Mouse (Mus musculus): ENCODE results near the gene Pex6.

The Pex6 gene

DNA sequence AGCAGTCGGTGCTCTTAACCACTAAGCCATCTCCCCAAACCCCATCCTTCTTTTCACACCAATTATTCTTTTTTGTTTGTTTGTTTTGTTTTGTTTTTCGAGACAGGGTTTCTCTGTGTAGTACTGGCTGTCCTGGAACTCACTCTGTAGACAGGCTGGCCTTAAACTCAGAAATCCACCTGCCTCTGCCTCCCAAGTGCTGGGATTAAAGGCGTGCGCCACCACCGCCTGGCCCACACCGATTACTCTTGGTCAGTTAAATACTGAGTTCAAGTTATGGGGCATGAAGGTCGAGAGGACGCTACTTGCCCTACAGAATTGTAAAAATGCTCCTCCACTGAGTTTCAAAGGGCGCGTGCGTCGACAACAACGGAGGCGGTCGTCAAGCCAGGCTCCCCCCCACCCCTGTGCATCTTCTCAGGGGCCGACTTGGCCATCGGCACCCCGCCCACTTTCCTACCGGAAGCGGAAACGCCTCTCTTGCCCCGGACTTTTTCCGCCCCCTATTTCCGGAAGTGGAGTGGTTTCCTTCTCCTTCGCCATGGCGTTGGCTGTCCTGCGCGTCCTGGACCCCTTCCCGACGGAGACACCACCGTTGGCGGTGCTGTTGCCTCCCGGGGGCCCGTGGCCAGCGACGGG, at the start of gene Pex6:
Gene Pex6 (plus strand): TSS at position 505 of the 639 bp plus-strand sequence.
- DNase-seq = peak; percentile 97

DNA sequence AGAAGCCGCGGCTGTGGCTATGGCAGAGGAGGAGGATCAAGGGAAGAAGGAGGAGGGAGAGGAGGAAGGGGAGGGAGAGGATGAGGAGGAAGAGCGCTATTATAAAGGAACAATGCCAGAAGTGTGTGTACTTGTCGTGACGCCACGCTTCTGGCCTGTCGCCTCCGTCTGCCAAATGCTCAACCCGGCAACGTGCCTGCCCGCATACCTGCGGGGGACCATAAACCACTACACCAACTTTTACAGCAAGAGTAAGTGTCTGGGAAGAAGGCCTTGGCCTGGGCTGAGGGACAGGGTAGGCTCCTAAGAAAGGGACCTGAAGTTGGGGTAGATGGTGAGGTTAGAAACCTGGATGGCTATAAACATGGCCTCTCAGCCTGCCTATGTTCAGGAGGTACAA, 49.3 kb upstream of the Pex6 start:
- DNase-seq = no peak

DNA sequence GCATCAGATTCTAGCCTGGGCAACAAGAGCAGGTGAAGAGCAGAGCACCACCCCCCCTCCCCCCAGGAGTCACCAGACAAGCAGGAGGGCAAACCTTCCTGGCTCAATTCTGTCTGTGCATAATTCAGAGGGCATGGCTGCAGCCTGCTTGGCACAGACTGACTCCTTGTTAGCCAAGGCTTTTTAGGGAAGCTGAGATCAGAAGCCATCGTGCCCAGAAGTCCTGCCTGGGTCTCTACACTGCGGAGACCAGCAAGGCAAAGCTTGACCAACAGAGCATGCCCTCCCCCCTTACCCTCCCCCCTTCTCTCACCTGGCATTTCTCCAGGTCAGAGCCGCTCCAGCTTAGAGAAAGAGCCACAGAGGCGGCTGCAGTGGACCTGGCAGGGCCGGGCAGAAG, 48.5 kb upstream of the Pex6 start:
- DNase-seq = no peak

DNA sequence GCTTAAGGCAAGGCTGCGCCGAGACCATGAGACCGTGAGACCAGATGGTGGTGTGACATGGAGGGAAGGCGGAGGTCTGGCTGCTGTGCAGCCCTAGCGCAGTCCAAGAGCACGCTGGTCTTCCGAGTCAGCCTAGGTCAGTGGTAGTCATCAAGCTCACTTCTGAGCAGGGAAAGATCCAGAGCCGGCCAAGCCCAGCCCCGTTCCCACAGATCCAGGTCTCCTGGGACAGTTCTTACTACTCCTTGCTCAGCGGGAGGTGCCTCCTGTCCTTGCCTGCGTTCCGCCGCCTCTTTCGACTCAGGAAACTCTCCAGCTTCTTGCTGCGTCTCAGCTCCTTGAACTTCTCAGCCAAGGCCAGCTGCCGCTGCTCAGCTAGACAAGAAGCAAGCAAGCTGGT, 43.6 kb upstream of the Pex6 start:
- no peak for DNase-seq

DNA sequence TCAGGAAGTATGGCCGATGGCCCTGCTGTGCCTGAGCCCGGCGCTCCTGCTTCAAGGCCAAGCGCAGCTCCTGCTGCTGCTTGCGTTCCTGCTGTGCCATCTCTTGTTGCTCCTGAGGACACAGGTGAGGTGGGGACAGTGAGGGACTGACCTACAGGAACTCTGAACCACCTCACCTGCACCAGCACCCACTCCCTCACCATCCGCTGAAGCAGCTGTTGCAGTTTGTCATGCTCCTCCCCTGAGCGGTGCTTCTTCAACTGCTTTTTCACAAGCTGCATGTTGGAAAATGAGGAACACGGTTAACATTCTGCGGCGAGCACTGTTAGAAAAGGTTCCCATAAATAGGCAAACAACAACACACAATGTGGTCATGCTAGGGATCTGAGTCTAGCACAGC, 41.4 kb upstream of the Pex6 start:
- DNase-seq = no peak

DNA sequence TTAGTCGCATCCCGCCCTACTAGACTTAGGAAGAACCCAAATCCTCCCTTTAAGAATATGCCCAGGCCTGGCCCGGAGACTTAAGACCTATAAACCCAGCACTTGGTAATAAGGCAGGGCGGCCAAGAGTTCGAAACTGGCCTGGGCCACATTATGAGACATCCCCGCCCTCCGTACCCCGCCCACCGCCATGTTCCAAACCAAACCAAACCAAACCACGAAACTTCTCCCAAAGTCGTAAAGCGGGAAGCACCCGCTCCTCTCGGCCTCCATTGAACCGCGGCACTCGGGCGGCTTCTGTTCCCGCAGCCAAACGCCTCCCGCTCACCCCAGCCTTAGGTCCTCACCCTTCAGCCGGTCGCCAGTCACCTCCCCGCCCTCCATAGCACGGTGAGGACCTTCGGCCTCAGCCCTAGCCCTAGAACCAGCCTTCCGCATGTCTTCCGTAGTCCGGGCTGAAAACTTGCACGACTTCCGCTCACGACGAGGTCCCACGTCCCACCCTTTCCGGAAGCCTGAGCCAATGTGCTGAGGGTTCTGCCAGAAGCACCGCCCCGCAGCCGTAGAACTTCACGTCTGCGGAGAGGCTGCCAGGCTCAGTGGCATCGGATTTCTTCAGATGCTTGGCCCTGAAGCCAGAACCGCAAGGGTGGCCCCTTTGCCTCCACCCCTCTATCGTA, 37.3 kb upstream of the Pex6 start, which contains the start of gene Rrp36:
Gene Rrp36 (minus strand): TSS at position 503 of the 680 bp plus-strand sequence.
- DNase-seq = peak; percentile 95

DNA sequence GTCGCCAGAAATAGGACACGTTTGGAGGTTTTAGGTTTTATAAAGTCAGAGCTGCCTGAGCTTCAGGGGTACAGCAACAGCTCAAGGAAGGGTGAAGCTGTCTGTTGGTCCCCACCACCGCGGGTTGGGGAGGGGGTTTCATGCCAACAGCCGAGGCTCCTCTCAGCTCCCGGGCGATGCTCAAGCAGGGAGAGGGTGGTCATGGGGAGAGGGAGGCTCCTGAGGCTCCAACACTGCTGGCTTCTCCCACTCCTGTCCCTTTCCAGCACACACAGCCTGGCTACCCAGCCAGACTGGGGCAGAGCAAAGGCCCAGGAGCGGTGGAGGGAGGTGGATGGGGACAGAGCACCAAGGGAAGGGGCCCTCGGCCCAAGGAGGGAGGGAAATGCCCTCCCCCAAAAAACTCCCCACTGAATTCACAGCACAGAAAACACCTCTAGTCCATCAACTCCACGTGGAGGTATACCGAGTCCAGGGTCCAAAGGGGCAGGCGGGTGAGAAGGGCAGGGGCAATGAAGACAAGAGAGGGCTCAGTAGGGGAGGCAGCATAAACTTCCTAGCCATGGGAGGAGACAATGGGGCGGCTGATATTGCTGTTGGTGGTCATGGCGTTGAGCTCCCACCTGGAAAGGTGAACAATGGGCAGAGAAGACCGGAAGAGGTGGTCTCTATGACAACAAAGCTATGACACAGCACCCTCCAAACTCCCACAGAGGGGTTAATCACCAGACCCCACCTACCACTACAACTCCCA, 36.6 kb upstream of the Pex6 start:
- no peak for DNase-seq

DNA sequence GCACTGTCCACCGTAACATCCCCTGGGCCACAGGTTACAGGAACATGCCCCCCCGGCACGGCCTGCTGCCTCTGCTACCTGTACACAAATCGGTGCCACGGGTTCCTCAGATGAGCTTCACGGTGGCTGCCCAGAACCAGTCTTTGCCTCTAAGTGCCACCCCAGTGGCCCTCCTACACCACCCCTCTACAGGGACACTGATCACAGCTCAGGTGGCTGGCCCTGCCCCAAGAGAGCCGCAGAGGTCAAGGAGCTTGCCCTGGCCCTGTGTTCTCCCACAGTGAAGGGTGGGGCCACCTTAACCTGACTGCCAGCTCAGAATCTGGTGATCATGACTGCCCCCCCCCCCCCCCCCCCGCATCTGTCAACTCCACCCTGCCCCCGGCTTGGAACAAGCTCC, 32.8 kb upstream of the Pex6 start, which contains the start of gene Mea1:
Gene Mea1 (plus strand): TSS at position 378 of the 400 bp plus-strand sequence.
- no peak for DNase-seq

DNA sequence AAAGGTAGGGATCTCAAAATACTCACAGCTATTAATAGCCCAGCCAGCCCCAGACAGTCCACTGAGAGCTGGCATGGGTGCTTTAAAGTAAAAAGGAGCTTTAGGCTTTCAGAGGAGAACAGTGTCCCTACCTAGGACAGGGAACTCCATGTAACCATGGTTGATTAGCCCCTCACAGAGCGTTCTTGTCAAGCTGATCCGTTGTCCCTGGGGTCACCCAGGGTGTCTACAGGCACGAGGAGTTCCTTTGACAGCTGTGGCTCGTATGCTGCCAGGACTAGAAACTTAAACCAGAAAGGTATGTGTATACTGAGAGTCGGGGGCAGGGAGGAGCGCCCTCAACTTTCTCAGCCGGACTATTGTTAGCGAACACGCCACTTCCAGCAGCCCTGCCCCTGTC, 32.4 kb upstream of the Pex6 start:
- DNase-seq = no peak

DNA sequence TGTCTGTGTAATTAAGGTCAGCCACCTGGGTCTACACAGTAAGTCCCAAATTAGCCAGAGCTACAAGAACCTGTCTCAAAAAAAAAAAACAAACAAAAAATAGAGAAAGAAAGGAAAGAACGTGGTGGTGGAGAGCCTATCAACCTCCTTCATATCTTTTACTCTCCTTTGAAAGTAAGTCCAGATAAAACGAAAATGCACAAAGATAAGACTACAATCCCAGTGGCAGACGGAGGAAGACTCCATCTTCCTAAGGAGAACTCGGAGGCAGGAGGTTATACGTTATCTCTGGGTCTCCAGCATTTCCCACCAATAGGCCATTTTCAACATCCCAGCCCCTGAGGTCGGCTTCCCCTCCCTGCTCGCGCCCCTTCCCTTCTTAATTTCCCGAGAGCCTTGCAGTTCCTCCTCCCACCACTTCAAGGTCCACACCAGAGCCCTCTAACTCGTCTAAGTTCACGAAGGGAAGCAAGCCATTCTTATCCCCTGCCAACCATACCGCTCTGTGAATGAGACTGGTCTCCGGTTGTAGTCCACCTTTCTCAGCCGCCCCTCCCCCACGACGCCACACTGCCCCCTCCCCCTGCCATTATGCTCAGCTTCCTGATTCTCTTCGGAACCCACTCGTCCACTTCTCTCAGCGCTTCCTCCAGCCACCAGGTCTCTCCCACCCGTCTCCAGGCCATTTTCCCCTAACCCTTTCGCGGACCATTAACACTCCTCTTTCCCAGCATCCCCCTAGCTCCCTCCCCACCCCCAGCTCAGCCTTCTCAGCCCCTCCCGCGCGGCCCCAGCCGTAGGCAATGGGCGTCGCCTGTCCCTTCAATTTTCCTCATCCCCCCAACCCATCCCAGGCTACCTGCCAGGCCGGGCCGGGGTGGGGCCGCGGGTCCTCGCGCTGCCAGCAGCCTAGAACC, 31.2 kb upstream of the Pex6 start:
- peak; percentile 74 for DNase-seq

DNA sequence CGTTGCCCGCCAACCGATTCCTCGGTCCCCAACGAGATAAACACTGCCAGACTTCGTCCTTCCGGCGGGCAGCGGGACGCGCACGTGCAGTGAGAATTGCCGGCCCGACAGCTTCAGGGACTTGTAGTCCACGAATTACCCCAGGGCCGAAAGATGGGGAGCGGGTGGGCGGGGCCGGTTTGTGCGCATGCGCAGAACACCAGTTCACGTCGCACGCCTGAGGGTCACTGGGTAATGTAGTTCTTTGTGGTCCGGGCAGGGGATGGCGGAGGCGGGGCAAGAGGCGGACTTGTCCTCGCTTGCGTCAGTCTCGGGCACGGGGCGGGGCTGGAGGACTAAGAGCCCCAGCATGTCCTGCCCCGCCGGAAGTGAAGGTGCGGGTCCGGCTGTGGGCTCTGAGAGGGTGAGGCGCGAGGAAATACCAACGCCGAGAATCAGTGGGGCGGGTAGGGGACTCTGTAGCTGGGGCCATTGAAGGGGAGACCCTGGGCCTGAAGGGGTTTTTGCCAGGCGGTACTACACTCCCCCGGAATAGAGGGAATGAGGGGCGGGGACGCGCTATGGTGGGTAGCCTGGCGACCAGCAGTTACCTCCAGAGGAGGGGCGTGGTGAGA, 30.4 kb upstream of the Pex6 start, which contains the start of gene Klhdc3:
Gene Klhdc3 (minus strand): TSS at position 155 of the 614 bp plus-strand sequence.
- peak; percentile 99 for DNase-seq

DNA sequence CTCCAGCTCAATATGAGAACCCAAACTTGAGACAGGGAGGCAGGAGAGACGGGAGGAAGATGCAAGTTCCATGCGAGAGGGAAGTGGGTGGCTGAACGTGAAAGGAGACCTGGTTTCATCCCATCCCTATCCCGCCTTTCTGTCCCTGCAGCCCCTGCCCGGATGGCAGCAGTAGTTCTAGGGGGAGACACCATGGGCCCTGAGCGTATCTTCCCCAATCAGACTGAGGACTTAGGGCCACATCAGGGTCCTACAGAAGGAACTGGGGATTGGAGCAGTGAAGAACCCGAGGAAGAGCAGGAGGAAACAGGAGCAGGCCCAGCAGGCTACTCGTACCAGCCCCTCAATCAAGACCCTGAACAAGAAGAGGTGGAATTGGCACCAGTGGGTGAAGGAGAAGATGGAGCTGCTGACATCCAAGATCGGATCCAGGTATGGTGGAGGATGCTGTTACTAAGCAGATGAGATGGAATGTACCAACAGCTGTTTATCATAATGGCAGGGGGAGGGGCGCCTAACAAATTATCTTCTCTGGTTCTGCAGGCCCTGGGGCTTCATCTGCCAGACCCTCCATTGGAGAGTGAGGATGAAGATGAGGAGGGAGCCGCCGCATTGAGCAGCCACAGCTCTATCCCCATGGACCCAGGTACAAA, 29.7 kb upstream of the Pex6 start:
- no peak for DNase-seq

DNA sequence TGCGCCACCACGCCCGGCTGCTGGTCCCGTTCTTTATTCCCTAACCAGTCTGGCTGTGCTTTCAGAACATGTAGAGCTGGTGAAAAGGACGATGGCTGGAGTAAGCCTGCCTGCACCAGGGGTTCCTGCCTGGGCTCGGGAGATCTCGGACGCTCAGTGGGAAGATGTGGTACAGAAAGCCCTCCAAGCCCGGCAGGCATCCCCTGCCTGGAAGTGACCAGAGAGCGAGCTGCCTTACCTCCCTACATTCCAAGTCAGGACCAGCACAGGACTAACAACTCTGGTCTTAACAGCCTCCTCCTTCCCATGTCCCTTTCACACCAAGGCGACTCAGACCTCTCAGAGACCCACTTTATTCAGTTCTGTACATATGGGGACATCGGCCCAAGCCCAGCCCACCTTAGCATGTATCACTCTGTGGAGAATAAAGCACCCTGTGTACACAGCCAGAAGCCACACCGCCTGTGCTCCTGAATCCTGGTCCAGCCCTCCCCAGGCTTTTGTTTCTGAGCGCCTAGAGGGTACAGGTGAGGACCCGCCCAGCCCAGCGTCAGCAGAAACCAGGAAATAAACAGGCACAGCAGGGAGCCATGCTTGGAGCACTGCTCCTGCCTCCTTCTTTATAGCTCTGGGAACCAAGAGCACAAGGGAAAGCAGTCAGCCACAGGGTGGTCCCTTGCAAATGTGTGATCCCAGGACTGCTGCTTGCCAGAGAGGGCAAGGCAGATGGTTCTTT, 28.4 kb upstream of the Pex6 start:
- DNase-seq = no peak

DNA sequence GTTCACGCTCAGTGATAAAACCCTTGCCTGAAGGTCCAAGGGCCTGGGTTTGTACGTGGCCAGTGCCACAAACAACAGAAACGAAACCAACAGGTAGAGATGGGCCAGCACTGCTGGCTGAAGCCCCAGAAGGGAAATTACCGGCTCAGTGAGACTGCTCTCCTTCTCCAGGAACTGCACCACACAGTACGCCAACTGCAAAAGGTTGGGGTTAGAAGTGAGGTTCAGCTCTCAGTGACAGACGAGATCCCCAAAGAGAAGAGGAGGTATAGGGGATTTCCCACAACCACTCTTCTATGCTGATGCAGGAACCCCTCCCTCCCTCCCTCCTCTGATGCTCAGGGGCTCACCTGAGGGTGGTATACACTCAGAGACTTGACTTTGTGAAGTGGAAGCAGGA, 25.4 kb upstream of the Pex6 start:
- DNase-seq = no peak

DNA sequence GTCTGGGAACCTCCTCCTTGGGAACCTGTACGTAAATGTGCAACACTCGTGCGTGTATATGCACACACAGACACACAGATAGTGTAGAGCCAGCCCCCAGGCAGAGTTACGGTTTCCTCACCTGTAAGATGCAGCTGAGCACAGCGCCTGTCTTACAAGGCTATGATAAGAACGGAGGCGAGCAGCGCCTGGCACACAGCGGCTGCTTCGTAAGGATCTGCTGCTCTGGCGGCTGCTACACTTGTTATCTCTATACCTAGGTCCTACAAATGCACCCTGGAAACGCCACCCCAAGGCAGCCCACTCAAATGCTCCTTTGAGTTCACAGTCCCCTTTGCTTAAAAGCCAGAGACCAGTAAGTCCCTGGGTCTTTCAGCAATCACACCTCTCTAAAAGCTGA, 20.6 kb upstream of the Pex6 start:
- no peak for DNase-seq

DNA sequence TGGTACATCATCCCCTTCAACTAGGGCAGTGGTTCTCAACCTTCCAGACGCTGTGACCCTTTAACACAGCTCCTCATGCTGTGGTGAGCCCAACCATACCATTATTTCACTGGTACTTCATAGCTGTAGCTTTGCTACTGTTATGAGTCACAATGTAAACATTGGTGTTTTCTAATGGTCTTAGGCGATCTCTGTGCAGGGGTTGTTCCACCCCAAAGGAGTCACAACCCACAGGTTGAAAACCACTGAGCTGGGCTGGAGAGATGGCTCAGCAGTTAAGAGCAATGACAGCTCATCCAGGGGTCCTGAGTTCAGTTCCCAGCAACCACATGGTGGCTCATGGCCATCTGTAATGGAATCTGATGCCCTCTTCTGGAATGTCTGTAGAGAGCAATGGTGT, 19.9 kb upstream of the Pex6 start:
- DNase-seq = no peak

DNA sequence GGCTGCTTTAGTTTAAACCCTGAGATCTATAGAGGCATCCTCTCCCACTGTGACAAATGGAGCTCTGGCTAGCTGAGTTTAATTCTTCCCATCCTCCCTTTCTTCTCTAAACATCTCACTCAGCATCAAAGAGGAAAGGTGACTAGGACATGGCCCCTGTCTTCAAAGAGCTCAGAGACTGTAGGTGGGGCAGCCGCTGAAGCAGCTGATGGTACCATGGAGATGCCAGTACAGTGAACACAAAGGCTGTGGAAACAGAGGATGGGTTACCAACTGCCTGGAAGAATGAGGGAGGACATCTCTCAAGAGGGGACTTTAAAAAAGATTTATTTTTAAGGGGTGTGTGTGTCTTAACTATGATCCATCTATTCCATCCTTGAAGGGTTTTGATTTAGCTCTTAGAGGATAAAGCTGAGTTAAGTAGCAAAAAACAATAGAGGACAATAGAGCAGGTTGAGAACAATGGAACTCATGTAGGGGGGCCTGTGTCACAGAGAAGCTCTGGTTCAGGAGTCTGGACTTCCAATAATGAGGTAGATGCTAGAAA, 16.7 kb upstream of the Pex6 start:
- no peak for DNase-seq

DNA sequence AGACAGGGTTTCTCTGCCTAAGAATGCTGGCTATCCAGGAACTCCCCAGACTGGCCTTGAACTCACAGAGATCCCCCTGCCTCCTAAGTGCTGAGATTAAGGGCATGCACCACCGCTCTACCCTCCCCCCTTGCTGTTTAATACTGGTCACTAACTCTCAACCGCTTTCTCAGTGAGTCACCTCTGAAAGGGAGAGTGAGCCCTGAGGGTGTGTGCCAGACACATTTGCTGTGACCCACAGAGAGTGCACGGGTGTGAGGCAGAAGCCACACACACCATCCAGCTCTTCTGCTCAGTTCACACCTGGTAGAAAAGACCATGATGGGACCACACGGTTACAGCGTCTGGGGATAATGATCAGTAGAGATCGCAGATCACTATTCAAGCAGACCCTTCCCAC, 12.7 kb upstream of the Pex6 start:
- no peak for DNase-seq

DNA sequence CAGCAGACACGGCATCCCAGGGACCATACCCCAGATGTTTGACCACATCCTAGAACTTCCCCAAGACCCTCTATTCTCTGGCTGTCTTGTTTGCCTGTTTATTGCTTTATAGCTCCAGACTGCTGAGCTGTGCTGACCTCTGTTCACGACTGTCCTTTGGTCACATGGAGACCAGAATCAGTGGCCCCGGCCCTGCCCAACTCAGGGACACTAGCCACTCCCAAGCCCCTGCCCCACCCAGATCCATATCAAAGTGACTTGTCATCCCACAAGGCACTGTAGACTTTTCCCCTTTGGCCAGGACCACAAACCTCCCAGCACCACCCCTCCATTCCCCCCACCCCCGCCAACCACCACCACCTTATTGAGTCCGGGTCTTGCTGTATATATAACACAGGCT, 12.0 kb upstream of the Pex6 start:
- no peak for DNase-seq

DNA sequence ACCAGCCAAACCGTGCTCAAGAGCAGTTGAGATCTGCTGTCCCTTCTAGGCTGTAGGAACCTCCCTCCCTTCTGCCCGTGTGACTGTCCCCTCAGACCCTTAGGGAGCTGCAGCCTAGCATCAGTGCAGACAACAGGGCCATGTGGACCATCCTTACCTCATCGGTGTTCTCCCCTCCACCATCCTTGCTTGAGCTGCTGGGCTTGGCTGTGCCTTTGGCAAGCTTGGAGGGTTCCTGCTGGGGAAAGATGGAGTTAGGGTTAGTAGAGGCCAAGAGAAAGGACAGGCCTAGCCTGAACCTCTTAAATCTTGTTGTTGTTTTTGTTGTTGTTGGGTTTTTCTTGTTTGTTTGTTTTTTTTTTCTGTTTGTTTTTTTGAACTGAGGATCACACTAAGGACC, 11.4 kb upstream of the Pex6 start:
- no peak for DNase-seq

DNA sequence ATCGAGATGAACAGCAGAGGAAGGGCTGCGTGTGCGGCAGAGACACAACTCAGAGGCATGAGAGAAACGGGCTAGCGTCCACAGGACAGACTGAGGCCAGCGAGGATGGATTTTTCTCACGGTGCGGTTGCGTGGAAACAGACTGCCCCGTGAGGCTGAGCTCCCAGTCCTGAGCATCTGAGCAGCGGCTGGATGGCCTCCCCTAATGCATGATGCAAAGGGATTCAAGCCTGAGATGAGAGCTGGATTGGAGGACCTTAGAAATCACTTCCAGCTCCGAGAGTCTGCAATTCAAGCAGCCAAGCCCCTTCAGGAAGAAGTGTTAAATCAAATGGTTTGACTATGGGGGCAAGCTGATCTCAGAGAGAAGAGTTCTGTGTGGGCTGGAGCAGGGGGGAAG, 9.8 kb upstream of the Pex6 start:
- DNase-seq = no peak

Data from retina, postnatal 1 day (tissue).